Mouse (Mus musculus) left cerebral cortex, postnatal 4 days (tissue): ENCODE results near the gene Pola1. TPM values are rescaled to one million over a fixed set of nuclear protein-coding genes. Genes with fewer than 3 reads are reported as not detected.

Experiments
- DNase-seq: peaks from one replicate; pipeline ENCODE4 v3.0.0-alpha.2; 2022
- intact Hi-C: fragments of 180-260 bp; cut with DNase I; formaldehyde crosslinking; loops from one replicate; pipeline ENCODE4 v1.15.1; 2025
- total RNA-seq, 2 experiments: library from RNA; stranded (reverse); gene quantifications; 2 replicates each; pipeline ENCODE4 v1.2.3; 2021

Gene Pola1
- total RNA-seq, result 10 to 100 TPM in 1 of 2 experiments, 1 to 10 TPM in 1; 9.0 to 10.0 TPM

DNA sequence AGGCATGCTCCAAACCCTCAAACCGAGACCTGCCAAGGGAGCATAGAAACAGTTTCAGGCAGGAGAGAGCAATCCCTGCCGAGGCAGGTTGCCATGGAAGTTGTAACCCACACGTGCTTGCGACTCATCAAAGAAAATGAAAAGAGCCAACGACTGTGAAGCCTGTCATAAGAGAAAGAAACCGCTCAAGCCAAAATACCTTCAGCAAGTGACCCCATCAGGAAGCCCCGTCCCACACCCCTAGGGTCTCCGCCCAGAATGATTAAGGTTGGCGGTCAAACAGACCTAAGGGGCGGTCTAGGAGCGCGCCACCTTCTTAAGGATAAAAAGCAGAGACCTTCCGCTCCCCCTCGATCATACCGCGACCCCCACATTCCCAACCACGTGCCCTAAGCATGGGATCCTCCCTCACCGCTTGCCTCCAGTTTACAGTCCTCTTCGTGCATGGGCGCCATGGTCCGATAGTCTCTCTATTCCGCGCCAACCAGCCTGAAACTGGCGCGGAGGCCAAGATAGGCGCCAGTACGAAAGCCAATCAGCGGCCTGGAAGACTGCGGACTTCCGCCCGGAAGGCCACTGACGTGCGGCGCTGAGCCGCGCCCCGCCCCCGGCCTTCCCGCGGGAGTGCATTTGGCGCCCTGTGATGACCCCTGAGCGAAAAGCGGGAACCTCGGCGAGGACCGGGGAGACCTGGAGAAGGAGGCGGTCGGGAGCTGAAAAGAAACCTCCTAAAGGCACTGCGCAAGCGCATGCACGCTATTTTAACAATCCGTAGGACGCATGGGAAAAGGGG, at the start of gene Pola1:
TSS of gene Pola1 (minus strand) at position 499 of the 793 bp plus-strand sequence.
- DNase-seq, result peak; percentile 88
- intact Hi-C loops, result no loop called here

GRCm38 (mm10) chrX:93676228-93676627, 44.3 kb upstream of the Pola1 start:
- intact Hi-C loops, result no loop called here
- no peak for DNase-seq

DNA sequence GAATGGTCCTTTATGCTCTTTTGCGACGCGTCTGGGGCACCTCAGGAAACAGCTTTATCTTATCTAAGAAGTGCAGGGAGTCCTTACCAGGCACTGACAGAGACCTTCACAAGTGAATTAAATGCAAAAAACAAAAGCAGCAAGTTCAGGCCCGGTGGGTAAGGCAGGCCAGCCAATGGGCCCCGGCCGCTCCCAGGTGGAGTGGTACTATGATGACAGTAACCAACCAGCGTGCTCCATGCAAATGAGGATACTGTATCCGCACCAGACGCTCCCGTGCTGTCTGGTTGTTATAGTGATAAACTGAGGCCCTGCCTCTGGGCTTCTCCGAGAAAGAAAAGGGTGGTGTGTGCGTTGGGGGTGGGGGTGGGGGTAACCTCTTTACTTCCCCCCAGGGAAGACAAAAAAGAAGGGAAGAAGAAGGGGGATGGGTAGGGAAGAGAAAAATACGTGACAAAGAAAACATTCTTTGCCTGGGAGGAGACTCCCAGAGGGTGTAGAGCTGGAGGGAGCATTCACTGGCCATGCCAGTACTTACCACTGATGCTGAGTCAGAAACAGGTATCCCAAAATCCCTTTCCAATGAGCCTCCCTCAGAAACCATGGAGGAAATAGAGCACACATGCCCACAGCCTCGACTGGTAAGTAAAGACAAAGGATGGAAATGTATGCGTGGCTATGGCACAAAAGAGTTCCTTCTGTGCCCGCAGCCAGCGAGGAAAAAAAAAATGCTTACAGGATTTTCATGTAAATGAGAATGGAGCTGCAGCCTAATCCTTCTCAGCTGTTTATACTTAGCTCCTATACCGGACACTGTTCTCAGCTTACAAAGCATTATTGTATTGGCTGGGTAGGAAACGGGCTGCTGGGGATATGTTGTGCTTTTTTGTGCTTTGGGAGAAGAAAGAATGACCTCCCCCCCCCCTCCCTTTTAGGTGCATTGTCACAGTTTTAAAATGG, 43.2 kb upstream of the Pola1 start:
- peak; percentile 58 for DNase-seq
- intact Hi-C loops, result no loop called here

- DNase-seq, result no peak
- intact Hi-C loops, result no loop called here
Observed at GRCm38 (mm10) chrX:93674432-93674831, 42.5 kb upstream of the Pola1 start.

GRCm38 (mm10) chrX:93664787-93665186, 32.8 kb upstream of the Pola1 start:
- DNase-seq, result no peak
- intact Hi-C loops, result no loop called here

- no peak for DNase-seq
- intact Hi-C loops, result no loop called here
Observed at GRCm38 (mm10) chrX:93663919-93664586, 32.1 kb upstream of the Pola1 start.

DNA sequence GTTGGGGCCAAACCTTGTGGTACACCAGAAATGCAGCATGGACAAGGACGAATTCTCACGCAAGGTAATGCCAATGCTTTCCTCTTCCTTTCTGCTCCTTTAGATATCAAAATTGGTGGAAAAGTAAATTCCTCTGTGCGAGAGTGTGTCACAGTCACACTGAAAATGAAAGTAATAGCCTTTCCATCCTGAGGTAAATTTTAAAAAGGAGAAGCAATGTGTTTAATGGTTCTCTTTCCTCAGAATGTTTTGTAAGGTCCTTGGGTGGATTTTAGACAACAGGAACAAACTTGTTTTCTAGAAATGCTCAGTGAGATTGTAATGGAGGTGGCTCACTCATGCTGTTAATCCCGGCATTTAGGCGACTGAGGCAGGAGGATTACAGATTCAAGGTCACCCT, 23.2 kb upstream of the Pola1 start:
- DNase-seq, result no peak
- intact Hi-C loops, result no loop called here

GRCm38 (mm10) chrX:93654218-93655002, 22.5 kb upstream of the Pola1 start, which contains the start of gene Pcyt1b:
Gene Pcyt1b, plus strand, starts transcription at chrX:93654863.
- DNase-seq, result no peak
- intact Hi-C loops, result no loop called here

- DNase-seq, result no peak
- intact Hi-C loops, result no loop called here
Observed at GRCm38 (mm10) chrX:93650738-93651137, 18.8 kb upstream of the Pola1 start.

DNA sequence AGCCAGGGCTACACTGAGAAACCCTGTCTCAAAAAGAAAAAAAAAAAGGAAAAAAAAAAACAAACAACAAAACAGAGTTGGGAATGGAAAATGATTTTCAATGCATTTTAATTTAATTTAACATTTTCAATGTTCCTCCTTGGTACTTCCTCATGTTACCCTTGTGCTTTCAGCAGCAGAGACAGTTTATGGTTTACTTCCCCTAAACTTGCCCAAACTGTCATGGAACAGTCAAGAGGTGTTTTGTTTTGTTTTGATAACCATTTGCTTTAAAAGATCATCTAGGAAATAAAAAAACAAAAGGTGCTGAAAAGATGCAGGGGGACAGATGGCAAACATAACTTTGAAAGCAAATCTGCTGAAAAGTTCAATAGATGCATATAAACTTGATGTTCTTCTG, 12.1 kb upstream of the Pola1 start:
- intact Hi-C loops, result no loop called here
- DNase-seq, result no peak

DNA sequence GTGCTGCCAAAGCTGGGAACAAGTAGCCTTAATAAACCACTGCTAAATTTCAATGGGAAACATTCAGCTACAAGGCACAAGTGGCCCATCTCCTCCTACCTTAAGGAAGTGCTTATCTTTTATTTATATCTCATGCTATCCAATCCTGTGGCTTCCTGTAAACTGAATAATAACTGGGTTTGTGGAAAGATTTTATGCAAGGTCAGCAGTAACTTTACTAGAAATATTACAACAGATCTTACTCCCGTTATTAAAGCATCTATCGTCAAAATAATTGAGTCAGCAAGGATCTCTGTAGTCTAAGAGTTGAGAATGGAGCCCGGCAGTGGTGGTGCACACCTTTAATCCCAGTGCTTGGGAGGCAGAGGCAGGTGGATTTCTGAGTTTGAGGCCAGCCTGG, 11.6 kb upstream of the Pola1 start:
- no peak for DNase-seq
- intact Hi-C loops, result no loop called here

DNA sequence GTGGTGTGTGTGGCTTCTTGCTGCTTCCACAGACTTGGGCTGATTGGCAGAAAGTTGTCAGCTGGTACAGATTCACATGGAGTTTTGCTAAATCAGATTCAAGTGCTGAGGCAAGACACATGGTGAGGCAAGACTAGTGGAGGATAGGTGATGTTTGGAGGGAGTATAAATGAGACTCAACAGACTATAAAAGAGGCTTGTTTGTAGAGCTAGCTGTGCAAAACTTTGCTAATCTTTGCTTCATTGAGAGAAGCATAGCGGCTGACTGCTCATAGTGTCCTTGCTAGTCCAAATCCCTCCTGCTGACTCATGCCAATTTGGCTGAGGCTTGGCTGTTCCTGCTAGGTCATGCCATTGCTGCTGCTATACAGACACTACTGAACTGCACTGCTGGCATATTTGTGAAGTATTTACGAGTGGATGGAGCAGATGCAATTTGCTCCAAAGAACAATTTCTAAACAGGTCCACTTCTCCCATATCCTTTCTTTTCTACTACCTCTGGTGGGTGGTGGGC, 3.0 kb upstream of the Pola1 start:
- intact Hi-C loops, result no loop called here
- DNase-seq, result no peak

GRCm38 (mm10) chrX:93630256-93630655, 1.7 kb downstream of the Pola1 start:
- intact Hi-C loops, result no loop called here
- peak; percentile 7 for DNase-seq

- intact Hi-C loops, result no loop called here
- DNase-seq, result no peak
Observed at GRCm38 (mm10) chrX:93602214-93602613, 29.7 kb downstream of the Pola1 start.

DNA sequence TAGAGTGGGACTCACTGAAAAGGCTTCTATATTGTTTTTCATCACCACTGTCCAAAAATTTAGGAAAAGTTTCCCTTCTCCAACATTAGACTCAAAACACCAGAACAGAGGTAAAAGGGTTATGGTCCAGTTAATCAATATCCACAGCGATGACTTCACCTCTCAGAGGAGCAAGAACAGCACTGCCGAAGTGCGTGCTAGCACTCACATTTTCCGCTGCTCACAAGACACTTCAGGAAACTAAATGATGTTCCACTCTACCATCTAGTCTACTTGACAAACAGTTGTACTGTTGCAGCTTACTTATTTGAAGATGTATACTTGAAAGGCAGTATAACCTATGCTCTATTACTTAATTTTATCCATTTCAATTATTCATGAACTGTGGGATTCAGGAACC, 37.7 kb downstream of the Pola1 start:
- intact Hi-C loops, result no loop called here
- DNase-seq, result no peak

DNA sequence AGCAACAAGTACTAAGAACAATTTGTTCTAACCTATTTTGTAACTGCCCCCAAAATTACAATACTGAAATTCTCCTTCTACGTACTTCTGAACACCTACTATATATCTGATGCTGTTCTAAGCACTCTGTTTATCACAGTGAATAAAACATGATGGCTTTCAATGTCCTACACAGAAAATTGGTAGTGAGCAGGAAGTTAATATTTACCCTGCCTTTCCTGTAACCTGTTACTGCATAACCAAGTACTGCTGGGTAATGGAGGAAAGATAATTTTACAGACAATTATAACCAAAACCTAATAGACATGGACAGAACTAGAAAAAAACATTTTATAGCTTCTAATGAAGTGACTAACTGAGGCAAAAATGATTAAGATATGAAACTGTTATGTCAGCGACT, 51.0 kb downstream of the Pola1 start:
- intact Hi-C loops, result no loop called here
- DNase-seq, result no peak

- no peak for DNase-seq
- intact Hi-C loops, result no loop called here
Observed at GRCm38 (mm10) chrX:93557171-93557570, 74.8 kb downstream of the Pola1 start.

DNA sequence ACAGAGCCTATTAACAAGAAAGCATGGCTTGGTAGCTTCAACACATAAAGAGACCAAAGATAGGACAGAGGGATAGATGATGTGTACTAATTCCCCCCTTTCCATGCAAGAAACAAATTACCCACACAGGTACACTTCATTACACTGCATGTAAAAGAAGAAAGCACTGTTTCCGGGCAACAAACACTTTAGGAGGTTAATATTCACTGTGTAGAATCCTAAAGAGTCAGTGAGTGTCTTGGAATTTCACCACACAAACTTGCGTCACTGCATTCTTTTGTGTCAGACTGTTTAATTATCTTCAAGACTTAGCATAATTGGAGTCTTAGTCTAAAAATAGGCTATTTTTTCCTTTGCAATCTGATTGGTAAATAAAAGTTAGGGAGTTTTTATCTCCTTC, 92.2 kb downstream of the Pola1 start:
- no peak for DNase-seq
- intact Hi-C loops, result loop anchor here (10.0 kb wide), 1 partner anchor 65 kb away; no protein-coding TSS in a partner anchor

GRCm38 (mm10) chrX:93502865-93503353, 129.0 kb downstream of the Pola1 start:
- intact Hi-C loops, result no loop called here
- no peak for DNase-seq

DNA sequence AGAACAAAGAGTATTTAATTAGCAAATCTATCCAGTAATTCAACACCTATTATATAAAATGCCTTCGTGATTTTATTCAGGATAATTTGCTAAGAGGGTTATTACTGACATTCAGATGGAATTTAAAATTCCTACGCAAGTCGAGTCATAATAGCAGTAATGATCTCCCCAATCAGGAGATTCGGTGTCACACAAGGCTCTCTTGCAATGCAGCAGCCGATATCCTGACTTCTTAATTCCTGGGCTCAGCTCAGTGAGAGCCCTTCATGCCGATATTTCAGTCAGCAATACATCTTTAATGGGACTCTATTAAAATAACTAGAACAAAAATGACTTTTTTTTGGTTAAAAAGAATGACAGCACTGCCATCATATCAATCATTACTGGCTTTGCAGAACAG, 134.4 kb downstream of the Pola1 start:
- intact Hi-C loops, result no loop called here
- DNase-seq, result no peak
